Mouse (Mus musculus) lung, embryonic 15.5 days (tissue): Measurements from ENCODE around the gene Gm17655. TPM values are rescaled to one million over a fixed set of nuclear protein-coding genes. Genes with fewer than 3 reads are reported as not detected.
"Not testable (repeated sequence)": the region's sequence is repeated elsewhere in the genome, so short reads cannot be mapped to it uniquely, and the experiment has no call there.

Experiments used
- ATAC-seq: fragments of 200-750 bp; cut with Nextera tagmentation; 2 replicates; pipeline ENCODE4 v1.8.0; 2017; ENCODE audit warnings: moderate number of reproducible peaks, borderline replicate concordance; ENCODE audit not compliant: low FRiP score, low TSS enrichment; ENCODE audit errors: extremely low read depth
- H3K27ac ChIP-seq: fragments of 300-500 bp; sonication (generic); 2 replicates; pipeline ENCODE4 v1.5.1; 2015; ENCODE audit warnings: moderate library complexity, mild to moderate bottlenecking, inconsistent platforms
- H3K27me3 ChIP-seq: fragments of 300-500 bp; sonication (generic); 2 replicates; pipeline ENCODE4 v1.6.1; 2015; ENCODE audit warnings: inconsistent platforms
- H3K36me3 ChIP-seq: fragments of 300-500 bp; sonication (generic); 2 replicates; pipeline ENCODE4 v1.6.1; 2015; ENCODE audit warnings: inconsistent platforms
- H3K4me1 ChIP-seq: fragments of 300-500 bp; sonication (generic); 2 replicates; pipeline ENCODE4 v1.6.1; 2015; ENCODE audit warnings: inconsistent platforms
- H3K4me2 ChIP-seq: fragments of 300-500 bp; sonication (generic); 2 replicates; pipeline ENCODE4 v1.6.1; 2015; ENCODE audit warnings: inconsistent platforms, mild to moderate bottlenecking, moderate library complexity
- H3K4me3 ChIP-seq: fragments of 300-500 bp; sonication (generic); 2 replicates; pipeline ENCODE4 v1.5.1; 2015; ENCODE audit warnings: mild to moderate bottlenecking, inconsistent platforms
- H3K9ac ChIP-seq: fragments of 300-500 bp; sonication (generic); 2 replicates; pipeline ENCODE4 v1.6.1; 2015; ENCODE audit warnings: inconsistent platforms
- H3K9me3 ChIP-seq: fragments of 300-500 bp; sonication (generic); 2 replicates; pipeline ENCODE4 v1.6.1; 2016; ENCODE audit warnings: inconsistent platforms
- WGBS: fragments of 180-500 bp; shearing (Covaris S2); methylation state at CpG from one replicate; pipeline ENCODE4 v1.1.7; 2015; 5-methylcytosine and 5-hydroxymethylcytosine counted together
- polyA plus RNA-seq: library from polyadenylated mRNA; unstranded; fragments of >200 nt; fragmentation: Nextera tagmentation; extraction: Ambion mirVana; gene quantifications from 2 replicates; pipeline ENCODE4 v1.2.1, GENCODE M21; 2015

Gm17655 gene
- polyA plus RNA-seq, 1 experiment from 2014 or later: 2.9 TPM

- H3K4me1 ChIP-seq, H3K9me3 ChIP-seq, H3K27me3 ChIP-seq, H3K36me3 ChIP-seq: not testable (repeated sequence)
- peak overlapping the region; percentile 87 for H3K27ac ChIP-seq
- H3K4me2 ChIP-seq: peak overlapping the region; percentile 51
- peak; percentile 90 for ATAC-seq
- 36% methylated on average over 8 of the region's 8 CpGs for WGBS
- peak overlapping the region; percentile 19; the same call in 1 of the 2 replicates for H3K9ac ChIP-seq
- peak overlapping the region; percentile 35 for H3K4me3 ChIP-seq
These were observed 48.5 kb downstream of the Gm17655 start for GRCm38 (mm10) chr5:110023694-110024427.

DNA sequence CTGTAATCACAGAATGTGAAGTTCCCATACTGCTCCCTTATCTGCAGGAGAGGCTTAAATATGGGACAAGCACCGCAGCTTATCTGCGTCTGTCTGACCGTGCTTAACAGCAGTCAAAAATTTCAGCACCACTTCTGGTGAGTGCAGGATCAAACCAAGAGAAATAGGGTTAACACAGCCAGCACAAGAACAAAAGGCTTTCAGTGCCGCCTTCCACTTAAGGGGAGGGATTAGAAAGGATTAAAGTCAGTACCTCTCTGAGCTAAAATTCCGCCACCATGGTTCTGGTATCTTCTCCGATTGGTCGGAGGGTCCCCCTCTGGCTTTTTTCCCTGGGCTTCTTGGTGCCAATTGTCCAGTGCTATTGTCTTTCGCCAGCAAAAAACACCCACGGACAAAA lies 49.0 kb downstream of the Gm17655 start:
- no peaks in the 10 kb centered on the region for H3K27me3 ChIP-seq
- WGBS: 27% methylated on average over 9 of the region's 9 CpGs
- no peaks in the 10 kb centered on the region for H3K9me3 ChIP-seq
- peak overlapping the region; percentile 35 for H3K4me3 ChIP-seq
- peak; percentile 87 for ATAC-seq
- no peaks in the 10 kb centered on the region for H3K36me3 ChIP-seq
- H3K4me2 ChIP-seq: peak overlapping the region; percentile 51
- peak overlapping the region; percentile 87 for H3K27ac ChIP-seq
- H3K4me1 ChIP-seq: no peaks in the 10 kb centered on the region
- H3K9ac ChIP-seq: peak overlapping the region; percentile 19; the same call in 1 of the 2 replicates

DNA sequence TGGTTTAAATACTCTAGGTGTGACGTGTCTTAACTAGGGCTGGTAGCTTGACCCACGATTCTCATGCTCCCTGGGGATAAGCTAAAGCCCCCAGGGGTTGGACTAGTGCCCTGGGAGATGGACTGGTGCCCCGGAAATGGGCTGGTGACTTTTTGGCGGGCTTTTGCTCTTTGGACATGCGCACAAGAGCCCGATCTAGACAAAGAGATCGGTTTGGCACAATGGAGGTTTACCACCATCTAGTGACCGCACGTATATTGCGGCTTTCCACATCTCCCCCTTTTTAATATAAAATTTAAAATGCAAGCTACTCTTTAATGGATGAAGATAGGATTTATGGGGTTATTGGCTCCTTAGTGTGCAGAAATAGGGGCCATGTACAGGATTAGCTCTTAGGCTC lies 56.5 kb downstream of the Gm17655 start:
- not testable (repeated sequence) for H3K4me3 ChIP-seq, H3K9me3 ChIP-seq, H3K4me2 ChIP-seq, H3K9ac ChIP-seq, H3K36me3 ChIP-seq, H3K4me1 ChIP-seq, H3K27me3 ChIP-seq, ATAC-seq, H3K27ac ChIP-seq
- WGBS: 84% methylated on average over 10 of the region's 10 CpGs

Other genes starting within 250 kb of the Gm17655 start
- 0.59 and 0.62 TPM in 2 replicates for gene Gm15446, start 149.1 kb downstream of the Gm17655 start, polyA plus RNA-seq
- gene Zfp932, start 76.0 kb downstream of the Gm17655 start, polyA plus RNA-seq: 18.3 and 21.7 TPM in 2 replicates
- gene Gm35315, start 21.9 kb upstream of the Gm17655 start, polyA plus RNA-seq: 2.3 and 2.5 TPM in 2 replicates
- gene Plcxd1, start 27.5 kb upstream of the Gm17655 start, polyA plus RNA-seq: 3.5 and 4.2 TPM in 2 replicates
- gene Gtpbp6, start 35.7 kb upstream of the Gm17655 start, polyA plus RNA-seq: 37.5 and 37.6 TPM in 2 replicates
- gene Zfp605, start 37.6 kb upstream of the Gm17655 start, polyA plus RNA-seq: 4.3 and 5.8 TPM in 2 replicates
- 39.5 and 41.7 TPM in 2 replicates for gene Chfr, start 63.3 kb upstream of the Gm17655 start, polyA plus RNA-seq
- 18.0 and 22.0 TPM in 2 replicates for gene Golga3, start 104.2 kb upstream of the Gm17655 start, polyA plus RNA-seq
- gene Ankle2, start 158.5 kb upstream of the Gm17655 start, polyA plus RNA-seq: 26.6 and 29.2 TPM in 2 replicates
- gene Pgam5, start 197.4 kb upstream of the Gm17655 start, polyA plus RNA-seq: 57.5 and 57.9 TPM in 2 replicates
- gene Pxmp2, start 213.7 kb upstream of the Gm17655 start, polyA plus RNA-seq: 11.3 and 12.8 TPM in 2 replicates
- gene Pole, start 213.8 kb upstream of the Gm17655 start, polyA plus RNA-seq: 35.2 and 36.0 TPM in 2 replicates